Mouse (Mus musculus): ENCODE measurements around the gene Mycl. TPM values are rescaled to one million over a fixed set of nuclear protein-coding genes. Genes with fewer than 3 reads are reported as not detected.

Gene Mycl
- polyA plus RNA-seq (2014; fragmentation: Nextera tagmentation; extraction: Ambion mirVana), result 76.1 and 92.7 TPM in 2 replicates

GRCm38 (mm10) chr4:122995404-122996220, at the start of gene Mycl:
Gene Mycl, plus strand, starts transcription at chr4:122995652.
- peak; percentile 69 for ATAC-seq (ENCODE audit: low FRiP score)
- under 1% methylated on average over 38 of the region's 69 CpGs for WGBS
- peak within 1 kb of the TSS; percentile 98 for H3K27ac ChIP-seq (ENCODE audit: low read depth, low read length)

GRCm38 (mm10) chr4:122947223-122947622, 48.2 kb upstream of the Mycl start:
- Histone ChIP-seq H3K9me3 (ENCODE audit: control insufficient read depth, low read length) (no peaks in the 10 kb centered on the region), H3K9ac (ENCODE audit: low read depth, low read length) (no peak overlapping the region), H3K27me3 (ENCODE audit: control insufficient read depth, insufficient read depth, low read length) (no peaks in the 10 kb centered on the region), H3K4me2 (replicated peaks; ENCODE audit: low read depth, low read length) (no peak overlapping the region), H3K4me1 (replicated peaks; ENCODE audit: control insufficient read depth, insufficient read depth, low read length) (no peaks in the 10 kb centered on the region), H3K36me3 (ENCODE audit: control insufficient read depth, insufficient read depth, low read length) (peaks cover 10% of the 10 kb centered on the region), H3K27ac (ENCODE audit: low read depth, low read length) (no peak overlapping the region), H3K4me3 (ENCODE audit: low read depth, low read length) (no peak overlapping the region)
- DNase-seq (ENCODE audit: low spot score) (no peak), ATAC-seq (ENCODE audit: low FRiP score) (no peak)
- 86% methylated on average over 3 of the region's 3 CpGs for WGBS

More at GRCm38 (mm10) chr4:122995404-122996220, at the start of gene Mycl:
- no peaks in the 10 kb centered on the region for H3K36me3 ChIP-seq (ENCODE audit: control insufficient read depth, insufficient read depth, low read length)
- peak within 1 kb of the TSS; percentile 81 for H3K4me2 ChIP-seq (replicated peaks; ENCODE audit: low read depth, low read length)
- peaks cover 6% of the 10 kb centered on the region for H3K4me1 ChIP-seq (replicated peaks; ENCODE audit: control insufficient read depth, insufficient read depth, low read length)
- H3K9me3 ChIP-seq (ENCODE audit: control insufficient read depth, low read length), result no peaks in the 10 kb centered on the region
- DNase-seq (ENCODE audit: low spot score), result peak; percentile 94
- peak within 1 kb of the TSS; percentile 93 for H3K9ac ChIP-seq (ENCODE audit: low read depth, low read length)
- peak within 1 kb of the TSS; percentile 88 for H3K4me3 ChIP-seq (ENCODE audit: low read depth, low read length)
- H3K27me3 ChIP-seq (ENCODE audit: control insufficient read depth, insufficient read depth, low read length), result no peaks in the 10 kb centered on the region

GRCm38 (mm10) chr4:122949096-122949495, 46.4 kb upstream of the Mycl start:
- H3K4me3 ChIP-seq (ENCODE audit: low read depth, low read length), result no peak overlapping the region
- peaks cover 10% of the 10 kb centered on the region for H3K36me3 ChIP-seq (ENCODE audit: control insufficient read depth, insufficient read depth, low read length)
- WGBS, result 89% methylated on average over 8 of the region's 8 CpGs
- no peak overlapping the region for H3K27ac ChIP-seq (ENCODE audit: low read depth, low read length)
- H3K9me3 ChIP-seq (ENCODE audit: control insufficient read depth, low read length), result no peaks in the 10 kb centered on the region
- H3K27me3 ChIP-seq (ENCODE audit: control insufficient read depth, insufficient read depth, low read length), result no peaks in the 10 kb centered on the region
- ATAC-seq (ENCODE audit: low FRiP score), result no peak
- H3K4me2 ChIP-seq (replicated peaks; ENCODE audit: low read depth, low read length), result no peak overlapping the region
- H3K4me1 ChIP-seq (replicated peaks; ENCODE audit: control insufficient read depth, insufficient read depth, low read length), result no peaks in the 10 kb centered on the region
- H3K9ac ChIP-seq (ENCODE audit: low read depth, low read length), result no peak overlapping the region
- DNase-seq (ENCODE audit: low spot score), result no peak

DNA sequence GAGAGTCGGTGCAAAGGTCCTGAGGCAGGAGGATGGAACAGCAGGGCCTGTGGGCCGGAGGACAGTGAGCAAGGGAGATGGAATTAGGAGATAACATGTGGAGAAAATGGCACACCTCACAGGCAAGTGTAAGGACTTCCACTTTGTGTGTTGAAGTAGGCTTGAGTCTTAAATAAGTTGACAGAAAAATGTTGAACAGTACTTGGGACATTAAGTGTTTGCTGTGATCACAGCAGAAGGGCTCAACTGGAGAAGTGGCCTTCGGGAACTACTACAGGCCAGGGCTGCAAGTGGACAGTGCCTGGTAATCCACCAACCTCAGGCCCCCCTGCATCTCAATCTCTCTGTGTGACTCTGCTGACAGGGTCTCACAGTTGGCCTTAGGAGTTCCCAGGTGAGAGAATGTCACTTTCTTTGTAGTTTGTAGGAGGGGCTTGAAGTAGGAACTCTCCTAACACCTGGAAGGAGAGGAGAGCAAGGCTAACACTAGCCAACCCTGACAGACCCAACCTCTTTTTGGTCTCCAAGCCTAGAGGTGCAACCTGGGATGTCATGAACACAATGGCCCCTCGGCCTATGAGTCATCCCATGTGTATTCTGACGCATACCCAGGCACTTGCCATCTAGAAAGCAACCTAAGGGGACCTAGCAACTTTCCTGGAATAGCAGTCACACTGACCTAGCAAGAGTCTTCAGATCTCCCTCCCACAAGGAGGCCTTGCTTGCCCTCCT, 40.6 kb upstream of the Mycl start:
- Histone ChIP-seq H3K4me2 (replicated peaks; ENCODE audit: low read depth, low read length) (peak overlapping the region; percentile 43), H3K4me1 (replicated peaks; ENCODE audit: control insufficient read depth, insufficient read depth, low read length) (peaks cover 10% of the 10 kb centered on the region), H3K36me3 (ENCODE audit: control insufficient read depth, insufficient read depth, low read length) (peaks cover 3% of the 10 kb centered on the region; the same call in 1 of the 2 replicates), H3K27ac (ENCODE audit: low read depth, low read length) (peak overlapping the region; percentile 77), H3K4me3 (ENCODE audit: low read depth, low read length) (peak overlapping the region; percentile 13), H3K9me3 (ENCODE audit: control insufficient read depth, low read length) (no peaks in the 10 kb centered on the region), H3K9ac (ENCODE audit: low read depth, low read length) (peak overlapping the region; percentile 57), H3K27me3 (ENCODE audit: control insufficient read depth, insufficient read depth, low read length) (no peaks in the 10 kb centered on the region)
- DNase-seq (ENCODE audit: low spot score) (peak; percentile 7), ATAC-seq (ENCODE audit: low FRiP score) (peak; percentile 55)
- 65% methylated on average over 5 of the region's 5 CpGs for WGBS

- peak; percentile 88 for DNase-seq (ENCODE audit: low spot score)
- WGBS, result 13% methylated on average over 17 of the region's 17 CpGs
- peak overlapping the region; percentile 57 for H3K9ac ChIP-seq (ENCODE audit: low read depth, low read length)
- H3K36me3 ChIP-seq (ENCODE audit: control insufficient read depth, insufficient read depth, low read length), result peaks cover 3% of the 10 kb centered on the region; the same call in 1 of the 2 replicates
- no peaks in the 10 kb centered on the region for H3K27me3 ChIP-seq (ENCODE audit: control insufficient read depth, insufficient read depth, low read length)
- H3K4me1 ChIP-seq (replicated peaks; ENCODE audit: control insufficient read depth, insufficient read depth, low read length), result peaks cover 10% of the 10 kb centered on the region
- peak; percentile 94 for ATAC-seq (ENCODE audit: low FRiP score)
- peak overlapping the region; percentile 13 for H3K4me3 ChIP-seq (ENCODE audit: low read depth, low read length)
- peak overlapping the region; percentile 43 for H3K4me2 ChIP-seq (replicated peaks; ENCODE audit: low read depth, low read length)
- peak overlapping the region; percentile 77 for H3K27ac ChIP-seq (ENCODE audit: low read depth, low read length)
- H3K9me3 ChIP-seq (ENCODE audit: control insufficient read depth, low read length), result no peaks in the 10 kb centered on the region
These were observed 39.9 kb upstream of the Mycl start for GRCm38 (mm10) chr4:122955412-122956136.

- no peak overlapping the region for H3K9ac ChIP-seq (ENCODE audit: low read depth, low read length)
- H3K9me3 ChIP-seq (ENCODE audit: control insufficient read depth, low read length), result no peaks in the 10 kb centered on the region
- H3K4me3 ChIP-seq (ENCODE audit: low read depth, low read length), result no peak overlapping the region
- peaks cover 10% of the 10 kb centered on the region for H3K4me1 ChIP-seq (replicated peaks; ENCODE audit: control insufficient read depth, insufficient read depth, low read length)
- peaks cover 3% of the 10 kb centered on the region; the same call in 1 of the 2 replicates for H3K36me3 ChIP-seq (ENCODE audit: control insufficient read depth, insufficient read depth, low read length)
- DNase-seq (ENCODE audit: low spot score) (no peak), ATAC-seq (ENCODE audit: low FRiP score) (no peak)
- H3K27me3 ChIP-seq (ENCODE audit: control insufficient read depth, insufficient read depth, low read length), result no peaks in the 10 kb centered on the region
- no peak overlapping the region for H3K27ac ChIP-seq (ENCODE audit: low read depth, low read length)
- 82% methylated on average over 4 of the region's 6 CpGs for WGBS
- H3K4me2 ChIP-seq (replicated peaks; ENCODE audit: low read depth, low read length), result no peak overlapping the region
These were observed 39.2 kb upstream of the Mycl start for GRCm38 (mm10) chr4:122956301-122956700.

DNA sequence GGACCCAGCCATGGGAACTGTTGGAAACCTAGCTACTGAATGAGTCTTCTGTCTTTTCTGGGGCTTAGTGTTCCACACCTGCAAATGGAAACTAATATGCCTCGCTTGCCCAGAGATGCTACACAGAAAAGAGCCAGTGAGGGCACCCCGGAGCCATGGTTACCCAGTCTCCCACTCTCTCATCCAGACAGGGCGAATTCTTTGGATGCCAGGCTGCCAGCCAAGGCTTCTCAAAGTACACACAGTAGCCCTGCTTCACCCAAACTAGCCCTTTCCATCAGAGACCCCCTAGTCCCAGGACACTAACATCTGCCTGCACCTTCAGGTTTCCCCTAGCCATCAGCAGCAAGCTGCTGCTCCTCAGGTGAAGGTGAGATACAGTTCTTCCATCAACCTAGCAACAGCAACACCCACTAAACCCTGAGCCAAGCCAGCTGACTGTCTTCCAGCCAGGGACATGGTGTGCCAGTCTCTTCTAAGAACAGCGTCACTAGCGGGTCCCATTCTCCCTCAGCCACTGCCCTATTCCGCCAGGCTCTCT, 36.9 kb upstream of the Mycl start:
- H3K4me1 ChIP-seq (replicated peaks; ENCODE audit: control insufficient read depth, insufficient read depth, low read length), result peaks cover 12% of the 10 kb centered on the region
- H3K4me2 ChIP-seq (replicated peaks; ENCODE audit: low read depth, low read length), result 0 out of 2 replicates have a peak overlapping the region, but pooled peaks have one; percentile 5
- DNase-seq (ENCODE audit: low spot score) (no peak), ATAC-seq (ENCODE audit: low FRiP score) (no peak)
- no peaks in the 10 kb centered on the region for H3K36me3 ChIP-seq (ENCODE audit: control insufficient read depth, insufficient read depth, low read length)
- H3K9ac ChIP-seq (ENCODE audit: low read depth, low read length), result no peak overlapping the region
- H3K4me3 ChIP-seq (ENCODE audit: low read depth, low read length), result no peak overlapping the region
- no peak overlapping the region for H3K27ac ChIP-seq (ENCODE audit: low read depth, low read length)
- 92% methylated on average over 6 of the region's 6 CpGs for WGBS
- no peaks in the 10 kb centered on the region for H3K27me3 ChIP-seq (ENCODE audit: control insufficient read depth, insufficient read depth, low read length)
- H3K9me3 ChIP-seq (ENCODE audit: control insufficient read depth, low read length), result no peaks in the 10 kb centered on the region

GRCm38 (mm10) chr4:122959816-122960215, 35.6 kb upstream of the Mycl start:
- Histone ChIP-seq H3K9me3 (ENCODE audit: control insufficient read depth, low read length) (no peaks in the 10 kb centered on the region), H3K36me3 (ENCODE audit: control insufficient read depth, insufficient read depth, low read length) (no peaks in the 10 kb centered on the region), H3K27ac (ENCODE audit: low read depth, low read length) (no peak overlapping the region), H3K4me3 (ENCODE audit: low read depth, low read length) (peak overlapping the region; percentile 56), H3K27me3 (ENCODE audit: control insufficient read depth, insufficient read depth, low read length) (no peaks in the 10 kb centered on the region), H3K4me1 (replicated peaks; ENCODE audit: control insufficient read depth, insufficient read depth, low read length) (peaks cover 12% of the 10 kb centered on the region), H3K4me2 (replicated peaks; ENCODE audit: low read depth, low read length) (peak overlapping the region; percentile 82), H3K9ac (ENCODE audit: low read depth, low read length) (peak overlapping the region; percentile 66)
- 5% methylated on average over 8 of the region's 8 CpGs for WGBS
- DNase-seq (ENCODE audit: low spot score) (peak; percentile 40), ATAC-seq (ENCODE audit: low FRiP score) (peak; percentile 20; the same call in 1 of the 2 replicates)
